Mouse (Mus musculus) kidney, adult 2 months (tissue): ENCODE results near the gene Inpp4a.

Experiments used
- CTCF ChIP-seq: fragments of 200-500 bp; conservative IDR thresholded peaks from 2 replicates; pipeline ENCODE4 v1.5.1; 2011; ENCODE audit warnings: low read depth, mild to moderate bottlenecking, control low read depth, low read length, moderate library complexity, mixed read lengths; ENCODE audit not compliant: insufficient read depth, insufficient read length
- POLR2A ChIP-seq: fragments of 200-500 bp; IDR thresholded peaks from one replicate; pipeline ENCODE4 v1.6.1; 2011; ENCODE audit warnings: low read depth, low read length, control low read depth

GRCm38 (mm10) chr1:37308743-37309100 is 9.1 kb downstream of the Inpp4a start:
- TF ChIP-seq CTCF (no peak), POLR2A (no peak)
